Mouse (Mus musculus) ES-E14 (cell line): ENCODE measurements around the gene Ppm1l. TPM values are rescaled to one million over a fixed set of nuclear protein-coding genes. Genes with fewer than 3 reads are reported as not detected.
A peak's percentile ranks its signal among the peaks of the same experiment; 100 is the strongest.

Experiments used
- DNase-seq: peaks from one replicate; pipeline ENCODE4 v3.0.0-alpha.2; 2013; ENCODE audit warnings: low read depth, low spot score
- H3K27ac ChIP-seq: 2 replicates; pipeline ENCODE4 v1.5.1; 2012; ENCODE audit warnings: low read depth, mild to moderate bottlenecking, low read length, moderate library complexity, mixed read lengths; ENCODE audit not compliant: poor library complexity, insufficient read depth, severe bottlenecking
- H3K36me3 ChIP-seq: 2 replicates; pipeline ENCODE4 v1.6.1; 2012; ENCODE audit warnings: mild to moderate bottlenecking, low read length, moderate library complexity, mixed read lengths; ENCODE audit not compliant: control insufficient read depth, poor library complexity, insufficient read depth, severe bottlenecking
- H3K4me1 ChIP-seq, 2 experiments: fragments of 150-350 bp in 1 of 2; sonication (generic) in 1 of 2; 2 replicates each; pipeline ENCODE4 v1.6.1; 2012; ENCODE audit warnings: low read length in 2 of 2, mild to moderate bottlenecking in 1 of 2, mixed read lengths in 1 of 2; ENCODE audit not compliant: control insufficient read depth in 2 of 2, insufficient read depth in 2 of 2, poor library complexity in 1 of 2
- H3K4me3 ChIP-seq, 2 experiments: fragments of 150-350 bp in 1 of 2; sonication (generic) in 1 of 2; 2 replicates each; pipeline ENCODE4 v1.5.1; 2012; ENCODE audit warnings: low read length in 2 of 2, low read depth in 1 of 2, mild to moderate bottlenecking in 1 of 2, mixed read lengths in 1 of 2; ENCODE audit not compliant: insufficient read depth in 1 of 2, poor library complexity in 1 of 2, severe bottlenecking in 1 of 2
- H3K9ac ChIP-seq: 2 replicates; pipeline ENCODE4 v1.6.1; 2012; ENCODE audit warnings: low read depth, mild to moderate bottlenecking, low read length, mixed read lengths; ENCODE audit not compliant: poor library complexity, insufficient read depth, severe bottlenecking
- H3K9me3 ChIP-seq: fragments of 150-350 bp; sonication (generic); 2 replicates; pipeline ENCODE4 v1.6.1; 2012; ENCODE audit warnings: low read depth, mild to moderate bottlenecking, low read length; ENCODE audit not compliant: control insufficient read depth, insufficient read depth
- CHD2 ChIP-seq: IDR thresholded peaks from 2 replicates; pipeline ENCODE4 v1.6.1; 2014; ENCODE audit warnings: mild to moderate bottlenecking, low read depth, low read length, inconsistent platforms
- HCFC1 ChIP-seq: IDR thresholded peaks from 2 replicates; pipeline ENCODE4 v1.6.1; 2012; ENCODE audit warnings: low read length, inconsistent platforms, borderline replicate concordance; ENCODE audit not compliant: insufficient read depth
- MAFK ChIP-seq: IDR thresholded peaks from 2 replicates; pipeline ENCODE4 v1.6.1; 2014; ENCODE audit warnings: mild to moderate bottlenecking, low read depth, low read length, inconsistent platforms; ENCODE audit not compliant: insufficient read depth
- ZC3H11A ChIP-seq: IDR thresholded peaks from 2 replicates; pipeline ENCODE4 v1.6.1; 2012; ENCODE audit warnings: low read depth, mild to moderate bottlenecking, inconsistent platforms, low read length, borderline replicate concordance
- ZNF384 ChIP-seq: IDR thresholded peaks from 2 replicates; pipeline ENCODE4 v1.6.1; 2012; ENCODE audit warnings: low read depth, low read length, inconsistent platforms
- in situ Hi-C, 2 experiments: fragments of 600-800 bp; cut with MboI; formaldehyde crosslinking; loops; one replicate each; pipeline ENCODE4 v1.15.1; 2025; ENCODE audit warnings: low sequenced_read_pairs in 2 of 2, inconsistent platforms in 1 of 2; ENCODE audit not compliant: unreplicated experiment in 2 of 2
- total RNA-seq: library from RNA; depleted of rRNA; stranded (reverse); fragments of 300-350 nt; gene quantifications from 2 replicates; pipeline ENCODE4 v1.2.3, GENCODE M21; 2012

Gene Ppm1l
- total RNA-seq, 1 experiment, result 5.6 TPM

GRCm38 (mm10) chr3:69290844-69291243 is 25.8 kb upstream of the Ppm1l start:
- DNase-seq, result no peak
- H3K36me3 ChIP-seq, result no peaks in the 10 kb centered on the region
- no peak overlapping the region for H3K9ac ChIP-seq
- H3K9me3 ChIP-seq, result no peaks in the 10 kb centered on the region
- H3K27ac ChIP-seq, result no peak overlapping the region
- no peak for TF ChIP-seq ZC3H11A
- no peak for TF ChIP-seq CHD2
- no peak for TF ChIP-seq MAFK
- TF ChIP-seq ZNF384, result no peak
- TF ChIP-seq HCFC1, result no peak
- in situ Hi-C loops, result no loop called here
- no peaks in the 10 kb centered on the region for H3K4me1 ChIP-seq
- no peak overlapping the region for H3K4me3 ChIP-seq

- no peak for TF ChIP-seq ZC3H11A
- no peak for TF ChIP-seq MAFK
- TF ChIP-seq ZNF384, result no peak
- no peak for TF ChIP-seq HCFC1
- TF ChIP-seq CHD2, result no peak
- Histone ChIP-seq H3K4me1 (no peaks in the 10 kb centered on the region), H3K36me3 (no peaks in the 10 kb centered on the region), H3K9me3 (no peaks in the 10 kb centered on the region), H3K9ac (no peak overlapping the region), H3K27ac (no peak overlapping the region), H3K4me3 (no peak overlapping the region)
- in situ Hi-C loops, result no loop called here
- no peak for DNase-seq
Measured at GRCm38 (mm10) chr3:69292628-69293027, 24.0 kb upstream of the Ppm1l start.

GRCm38 (mm10) chr3:69296270-69296669 is 20.4 kb upstream of the Ppm1l start:
- Histone ChIP-seq H3K4me3 (no peak overlapping the region), H3K9me3 (no peaks in the 10 kb centered on the region), H3K9ac (no peak overlapping the region), H3K4me1 (no peaks in the 10 kb centered on the region), H3K36me3 (no peaks in the 10 kb centered on the region), H3K27ac (no peak overlapping the region)
- TF ChIP-seq MAFK, result no peak
- TF ChIP-seq ZNF384, result no peak
- no peak for TF ChIP-seq CHD2
- no peak for TF ChIP-seq ZC3H11A
- no peak for TF ChIP-seq HCFC1
- in situ Hi-C loops, result no loop called here
- no peak for DNase-seq

GRCm38 (mm10) chr3:69300121-69300520 is 16.5 kb upstream of the Ppm1l start:
- no peak for TF ChIP-seq ZNF384
- TF ChIP-seq ZC3H11A, result no peak
- no peak for TF ChIP-seq HCFC1
- TF ChIP-seq CHD2, result no peak
- TF ChIP-seq MAFK, result no peak
- H3K36me3 ChIP-seq, result no peaks in the 10 kb centered on the region
- no peak overlapping the region for H3K4me3 ChIP-seq
- H3K27ac ChIP-seq, result no peak overlapping the region
- H3K4me1 ChIP-seq, result no peaks in the 10 kb centered on the region
- H3K9ac ChIP-seq, result no peak overlapping the region
- in situ Hi-C loops, result no loop called here
- DNase-seq, result no peak
- H3K9me3 ChIP-seq, result no peaks in the 10 kb centered on the region

GRCm38 (mm10) chr3:69315810-69316390 is 761 bp upstream of the Ppm1l start:
- no peak for DNase-seq

More at GRCm38 (mm10) chr3:69315810-69316390, 761 bp upstream of the Ppm1l start:
- Histone ChIP-seq H3K4me3 (peak overlapping the region; percentile 80 to 97), H3K9me3 (no peaks in the 10 kb centered on the region), H3K27ac (no peak overlapping the region), H3K36me3 (no peaks in the 10 kb centered on the region), H3K4me1 (peaks cover 2% of the 10 kb centered on the region in 2 experiments), H3K9ac (peak overlapping the region; percentile 90)
- TF ChIP-seq CHD2, result no peak
- no peak for TF ChIP-seq HCFC1
- no peak; the same call in 1 of the 2 replicates for TF ChIP-seq ZC3H11A
- TF ChIP-seq MAFK, result no peak
- TF ChIP-seq ZNF384, result no peak
- in situ Hi-C loops, result no loop called here
